Mouse (Mus musculus): ENCODE data around the gene Ntng2.

DNA sequence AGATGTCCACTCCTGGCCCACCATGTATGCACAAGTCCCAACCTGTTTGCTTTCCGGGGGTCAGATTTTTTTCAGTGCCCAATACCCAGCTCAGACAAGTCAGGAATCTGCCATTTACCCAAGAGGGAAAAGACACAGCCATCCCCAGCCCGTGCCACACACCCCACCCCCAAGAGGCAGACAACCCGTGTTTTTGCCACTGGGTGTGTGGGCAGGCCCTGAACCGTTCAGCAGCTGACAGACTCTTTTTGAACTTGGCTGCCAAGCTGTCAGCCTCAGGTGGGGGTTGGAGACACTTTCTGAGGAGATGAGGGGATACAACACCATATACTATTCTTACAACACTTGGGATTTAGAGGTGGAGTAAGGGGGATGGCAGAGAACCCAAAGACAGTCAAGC, 18.8 kb downstream of the Ntng2 start:
- TF ChIP-seq CTCF (IDR thresholded peaks at IDR 0.05; ENCODE audit: low read depth, low read length) (no peak), POLR2A (IDR thresholded peaks at IDR 0.05; ENCODE audit: borderline replicate concordance, low read depth, low read length) (no peak)
